Mouse (Mus musculus): ENCODE data around the gene Gapvd1. TPM values are rescaled to one million over a fixed set of nuclear protein-coding genes. Genes with fewer than 3 reads are reported as not detected.
A peak's percentile ranks its signal among the peaks of the same experiment; 100 is the strongest.

Gapvd1 gene
- polyA plus RNA-seq, 1 experiment, result 36.9 TPM

DNA sequence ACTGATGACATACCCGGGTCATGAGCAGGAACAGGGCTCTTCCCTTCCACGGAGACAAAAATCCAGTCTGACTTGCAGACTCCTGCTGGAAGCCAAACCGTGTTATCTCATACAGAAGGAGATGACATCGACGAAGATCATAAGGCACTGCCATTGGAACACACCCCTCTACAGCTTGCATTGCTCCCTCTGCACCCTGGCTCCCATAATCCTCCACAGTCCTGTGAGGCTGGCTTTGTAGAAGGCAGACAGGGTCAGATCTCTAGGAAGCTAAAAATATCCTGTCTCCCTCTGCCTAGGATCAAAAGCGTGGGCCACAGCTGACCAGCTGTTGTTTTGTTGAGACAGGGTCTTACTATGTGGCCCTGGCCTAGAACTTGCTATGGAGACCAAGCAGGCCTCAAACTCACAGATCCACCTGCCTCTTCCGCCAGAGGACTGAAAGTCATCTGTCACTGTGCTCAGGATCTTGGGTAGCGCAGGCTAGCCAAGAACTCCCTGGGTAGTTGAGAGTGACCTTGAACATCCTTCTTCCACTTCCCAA, 85.8 kb downstream of the Gapvd1 start:
- Histone ChIP-seq H3K27ac (ENCODE audit: control insufficient read depth, insufficient read depth, low read length) (no peak overlapping the region), H3K36me3 (ENCODE audit: control insufficient read depth, insufficient read depth, low read length) (no peaks in the 10 kb centered on the region), H3K4me3 (ENCODE audit: control insufficient read depth, insufficient read depth, low read length) (no peak overlapping the region), H3K4me1 (replicated peaks; ENCODE audit: control insufficient read depth, insufficient read depth, low read length) (peaks cover 11% of the 10 kb centered on the region), H3K27me3 (ENCODE audit: control insufficient read depth, insufficient read depth, low read length) (no peaks in the 10 kb centered on the region)
- no peak for DNase-seq
- 83% methylated on average over 8 of the region's 8 CpGs for WGBS
- no peak for TF ChIP-seq POLR2A (IDR thresholded peaks at IDR 0.05; ENCODE audit: control insufficient read depth, extremely low read depth, insufficient read depth, low read length, poor library complexity)
- TF ChIP-seq CTCF (IDR thresholded peaks at IDR 0.05; ENCODE audit: borderline replicate concordance, control insufficient read depth, extremely low read depth, insufficient read depth, low read length, poor library complexity), result no peak

DNA sequence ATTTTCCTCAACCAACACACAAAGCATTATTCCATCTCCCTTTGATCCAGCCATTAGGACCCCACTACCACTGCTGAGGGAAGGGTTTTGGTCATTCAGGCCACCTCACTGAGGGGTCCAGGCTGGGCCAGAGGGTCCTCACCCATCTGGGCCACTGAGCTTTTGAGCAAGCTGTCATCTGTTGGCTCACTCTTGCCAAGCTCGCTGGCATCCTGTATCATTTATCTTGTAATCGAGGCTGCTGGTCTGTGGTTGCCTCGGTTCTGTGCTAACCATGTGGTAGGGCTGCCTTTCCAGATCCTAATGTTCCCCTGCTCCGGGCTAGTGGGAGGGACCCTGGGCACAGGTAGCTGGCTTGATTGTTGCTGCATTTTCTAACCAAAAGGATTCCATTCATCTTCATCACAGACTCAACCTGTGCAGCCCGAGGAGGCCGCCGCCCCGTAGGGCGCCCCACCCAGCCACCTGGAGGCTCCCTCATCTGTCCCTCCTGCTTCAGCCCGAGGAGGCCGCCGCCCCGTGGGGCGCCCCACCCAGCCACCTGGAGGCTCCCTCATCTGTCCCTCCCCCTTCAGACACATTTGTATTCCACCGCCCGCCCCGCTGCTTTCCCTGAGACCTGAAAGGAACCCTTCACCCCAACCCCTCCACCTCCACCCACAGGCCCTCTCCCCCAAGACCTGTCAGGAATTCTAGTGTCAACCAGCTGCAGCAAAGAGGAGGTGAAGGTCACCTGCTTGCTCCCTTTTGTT, 86.4 kb downstream of the Gapvd1 start:
- H3K36me3 ChIP-seq (ENCODE audit: control insufficient read depth, insufficient read depth, low read length), result no peaks in the 10 kb centered on the region
- H3K4me3 ChIP-seq (ENCODE audit: control insufficient read depth, insufficient read depth, low read length), result no peak overlapping the region
- whole genome bisulfite sequencing, result 66% methylated on average over 17 of the region's 17 CpGs
- H3K4me1 ChIP-seq (replicated peaks; ENCODE audit: control insufficient read depth, insufficient read depth, low read length), result peaks cover 6% of the 10 kb centered on the region
- TF ChIP-seq CTCF (IDR thresholded peaks at IDR 0.05; ENCODE audit: borderline replicate concordance, control insufficient read depth, extremely low read depth, insufficient read depth, low read length, poor library complexity), result no peak
- no peak for TF ChIP-seq POLR2A (IDR thresholded peaks at IDR 0.05; ENCODE audit: control insufficient read depth, extremely low read depth, insufficient read depth, low read length, poor library complexity)
- H3K27me3 ChIP-seq (ENCODE audit: control insufficient read depth, insufficient read depth, low read length), result no peaks in the 10 kb centered on the region
- H3K27ac ChIP-seq (ENCODE audit: control insufficient read depth, insufficient read depth, low read length), result no peak overlapping the region
- no peak for DNase-seq

DNA sequence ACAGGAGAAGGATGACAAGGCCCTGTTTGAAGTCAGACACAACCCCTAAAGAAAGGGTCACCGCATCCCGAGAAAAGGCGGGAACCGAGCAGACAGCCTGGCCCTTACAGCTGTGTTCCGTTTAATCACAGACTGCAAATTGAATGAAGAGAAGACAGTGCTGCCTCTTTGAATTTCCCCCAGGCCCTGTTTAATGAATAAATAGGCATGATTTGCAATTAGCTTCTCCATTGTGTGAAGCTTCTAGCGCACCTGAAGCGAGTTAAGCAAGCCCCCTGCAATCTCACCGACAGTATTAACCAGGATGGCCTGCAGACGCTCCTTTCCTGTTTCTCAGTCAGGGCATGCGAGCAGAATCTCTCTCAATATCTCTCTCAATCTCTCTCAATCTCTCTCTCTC, 87.2 kb downstream of the Gapvd1 start:
- Histone ChIP-seq H3K36me3 (ENCODE audit: control insufficient read depth, insufficient read depth, low read length) (no peaks in the 10 kb centered on the region), H3K27me3 (ENCODE audit: control insufficient read depth, insufficient read depth, low read length) (no peaks in the 10 kb centered on the region), H3K4me3 (ENCODE audit: control insufficient read depth, insufficient read depth, low read length) (no peak overlapping the region), H3K27ac (ENCODE audit: control insufficient read depth, insufficient read depth, low read length) (no peak overlapping the region), H3K4me1 (replicated peaks; ENCODE audit: control insufficient read depth, insufficient read depth, low read length) (peaks cover 6% of the 10 kb centered on the region)
- WGBS, result 89% methylated on average over 10 of the region's 10 CpGs
- no peak for TF ChIP-seq POLR2A (IDR thresholded peaks at IDR 0.05; ENCODE audit: control insufficient read depth, extremely low read depth, insufficient read depth, low read length, poor library complexity)
- TF ChIP-seq CTCF (IDR thresholded peaks at IDR 0.05; ENCODE audit: borderline replicate concordance, control insufficient read depth, extremely low read depth, insufficient read depth, low read length, poor library complexity), result no peak
- no peak for DNase-seq

DNA sequence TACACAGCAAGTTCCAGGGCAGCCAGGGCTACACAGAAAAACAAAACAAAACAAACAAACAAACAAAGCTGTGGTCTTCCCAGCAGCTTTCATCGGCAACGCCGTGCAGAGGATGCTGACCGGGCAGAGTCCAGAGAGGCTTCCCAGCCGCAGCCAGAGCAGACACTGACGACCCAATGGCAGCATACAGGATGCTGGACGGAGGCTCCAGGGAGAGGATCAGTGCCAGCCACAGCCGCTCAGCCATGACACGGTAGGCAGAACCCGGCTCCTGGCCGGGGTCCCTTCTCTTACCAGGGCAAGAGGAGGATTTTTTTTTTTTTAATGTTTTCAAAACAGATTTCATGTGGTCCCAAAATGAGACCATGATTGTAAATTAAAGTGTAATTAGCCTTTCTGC, 107.6 kb downstream of the Gapvd1 start:
- H3K36me3 ChIP-seq (ENCODE audit: control insufficient read depth, insufficient read depth, low read length), result no peaks in the 10 kb centered on the region
- H3K4me1 ChIP-seq (replicated peaks; ENCODE audit: control insufficient read depth, insufficient read depth, low read length), result peaks cover 4% of the 10 kb centered on the region
- no peak overlapping the region for H3K4me3 ChIP-seq (ENCODE audit: control insufficient read depth, insufficient read depth, low read length)
- H3K27me3 ChIP-seq (ENCODE audit: control insufficient read depth, insufficient read depth, low read length), result no peaks in the 10 kb centered on the region
- no peak overlapping the region for H3K27ac ChIP-seq (ENCODE audit: control insufficient read depth, insufficient read depth, low read length)
- WGBS, result 78% methylated on average over 11 of the region's 11 CpGs
- DNase-seq, result no peak
- TF ChIP-seq CTCF (IDR thresholded peaks at IDR 0.05; ENCODE audit: borderline replicate concordance, control insufficient read depth, extremely low read depth, insufficient read depth, low read length, poor library complexity), result no peak
- TF ChIP-seq POLR2A (IDR thresholded peaks at IDR 0.05; ENCODE audit: control insufficient read depth, extremely low read depth, insufficient read depth, low read length, poor library complexity), result no peak

DNA sequence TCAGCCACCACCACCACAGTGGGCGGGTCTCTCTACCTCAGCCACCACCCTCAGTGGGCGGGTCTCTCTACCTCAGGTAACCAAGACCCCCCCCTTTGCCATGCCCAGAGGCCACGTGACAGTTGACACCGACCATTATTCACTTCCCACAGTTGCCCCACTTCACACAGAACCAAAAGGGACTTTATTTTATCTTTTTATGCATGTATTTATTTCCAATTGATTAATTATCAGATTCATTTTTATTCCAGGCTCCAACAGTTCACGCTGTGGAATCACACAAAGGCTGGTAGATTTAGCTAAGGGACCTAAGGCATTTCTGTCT, 108.5 kb downstream of the Gapvd1 start:
- Histone ChIP-seq H3K36me3 (ENCODE audit: control insufficient read depth, insufficient read depth, low read length) (no peaks in the 10 kb centered on the region), H3K4me1 (replicated peaks; ENCODE audit: control insufficient read depth, insufficient read depth, low read length) (peaks cover 4% of the 10 kb centered on the region), H3K27me3 (ENCODE audit: control insufficient read depth, insufficient read depth, low read length) (no peaks in the 10 kb centered on the region), H3K4me3 (ENCODE audit: control insufficient read depth, insufficient read depth, low read length) (no peak overlapping the region), H3K27ac (ENCODE audit: control insufficient read depth, insufficient read depth, low read length) (no peak overlapping the region)
- TF ChIP-seq CTCF (IDR thresholded peaks at IDR 0.05; ENCODE audit: borderline replicate concordance, control insufficient read depth, extremely low read depth, insufficient read depth, low read length, poor library complexity) (no peak), POLR2A (IDR thresholded peaks at IDR 0.05; ENCODE audit: control insufficient read depth, extremely low read depth, insufficient read depth, low read length, poor library complexity) (no peak)
- WGBS, result 10% methylated on average over 5 of the region's 5 CpGs
- DNase-seq, result no peak

DNA sequence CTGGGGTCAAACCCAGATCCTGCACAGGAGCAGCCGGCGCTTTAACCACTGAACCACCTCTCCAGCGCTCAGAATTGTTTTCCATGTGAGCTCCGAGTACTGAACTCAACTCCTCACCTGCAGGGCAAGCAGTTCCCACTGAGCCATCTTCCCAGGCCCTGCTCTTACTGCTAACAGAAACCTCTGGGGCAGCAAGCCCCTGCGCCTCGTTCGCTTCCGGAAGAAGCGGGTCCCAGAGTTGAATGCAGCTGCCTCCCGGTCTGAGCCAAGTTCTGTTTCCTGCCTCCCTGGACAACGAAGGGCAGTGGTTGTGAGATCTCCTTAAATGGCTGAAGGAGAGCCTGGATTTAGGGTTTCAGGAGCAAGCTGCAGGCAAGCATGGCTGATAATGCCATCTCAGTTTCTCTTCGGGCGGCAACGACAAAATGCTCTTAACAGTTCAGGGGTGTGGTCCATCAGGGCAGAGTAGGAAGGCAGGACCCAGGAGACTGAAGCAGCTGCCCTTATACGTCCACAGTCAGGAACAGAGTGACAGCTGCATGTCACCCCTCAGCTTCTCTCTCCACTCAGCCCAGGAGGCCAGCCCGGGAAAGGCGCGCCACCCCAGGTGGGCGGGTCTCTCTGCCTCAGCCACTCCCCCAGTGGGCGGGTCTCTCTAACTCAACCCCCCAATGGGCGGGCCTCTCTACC, 109.0 kb downstream of the Gapvd1 start:
- peaks cover 4% of the 10 kb centered on the region for H3K4me1 ChIP-seq (replicated peaks; ENCODE audit: control insufficient read depth, insufficient read depth, low read length)
- H3K27ac ChIP-seq (ENCODE audit: control insufficient read depth, insufficient read depth, low read length), result 0 out of 2 replicates have a peak overlapping the region, but pooled peaks have one; percentile 5
- TF ChIP-seq CTCF (IDR thresholded peaks at IDR 0.05; ENCODE audit: borderline replicate concordance, control insufficient read depth, extremely low read depth, insufficient read depth, low read length, poor library complexity), result 0 out of 2 replicates have a peak, but pooled peaks have one; percentile 17
- TF ChIP-seq POLR2A (IDR thresholded peaks at IDR 0.05; ENCODE audit: control insufficient read depth, extremely low read depth, insufficient read depth, low read length, poor library complexity), result no peak
- H3K27me3 ChIP-seq (ENCODE audit: control insufficient read depth, insufficient read depth, low read length), result no peaks in the 10 kb centered on the region
- peak overlapping the region; percentile 70 for H3K4me3 ChIP-seq (ENCODE audit: control insufficient read depth, insufficient read depth, low read length)
- no peaks in the 10 kb centered on the region for H3K36me3 ChIP-seq (ENCODE audit: control insufficient read depth, insufficient read depth, low read length)
- peak; percentile 84 for DNase-seq
- WGBS, result 3% methylated on average over 21 of the region's 21 CpGs
